Mouse (Mus musculus): ENCODE results near the gene Chga. TPM values are rescaled to one million over a fixed set of nuclear protein-coding genes. Genes with fewer than 3 reads are reported as not detected.

Chga gene
- total and polyA plus RNA-seq, 3 experiments, result not detected

DNA sequence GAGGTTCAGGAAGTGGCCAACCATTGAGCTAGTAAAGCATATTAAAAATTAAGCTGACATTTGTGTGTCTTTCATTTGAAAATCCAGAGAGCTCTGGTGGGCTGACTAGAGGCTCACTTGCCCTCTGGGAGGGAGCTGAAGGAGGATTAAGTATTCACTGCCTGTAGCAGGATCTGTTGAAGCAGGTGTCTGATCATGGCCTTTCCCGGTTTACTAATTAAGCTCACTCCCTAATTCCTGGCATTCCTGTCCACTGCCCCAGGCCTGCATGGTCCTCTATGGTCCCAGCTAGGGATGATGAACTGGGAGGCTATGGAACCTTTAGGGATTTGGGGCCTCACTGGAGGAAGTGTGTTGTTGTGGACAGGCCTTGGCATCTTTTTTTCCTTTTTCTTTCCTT, 19.0 kb upstream of the Chga start:
- Histone ChIP-seq H3K27ac (ENCODE audit: control insufficient read depth, low read depth, low read length) (no peak overlapping the region), H3K9ac (ENCODE audit: control insufficient read depth, low read depth, low read length, poor library complexity, severe bottlenecking) (no peak overlapping the region), H3K36me3 (ENCODE audit: control insufficient read depth in 1 of 2, insufficient read depth in 2 of 2, low read length in 2 of 2) (peaks cover 0 to 3% of the 10 kb centered on the region in 2 experiments; a peak in 2 of 4 replicates), H3K4me1 (ENCODE audit: control insufficient read depth in 1 of 2, insufficient read depth in 2 of 2, low read length in 2 of 2) (peaks cover 0 to 4% of the 10 kb centered on the region in 2 experiments; a peak in 1 of 4 replicates), H3K9me3 (replicated peaks; ENCODE audit: insufficient read depth, low read length) (no peaks in the 10 kb centered on the region), H3K79me2 (ENCODE audit: control insufficient read depth, insufficient read depth, low read length, poor library complexity) (no peaks in the 10 kb centered on the region), H3K4me3 (ENCODE audit: control insufficient read depth in 1 of 2, insufficient read depth in 1 of 2, low read depth in 2 of 2, low read length in 2 of 2) (no peak overlapping the region), H3K27me3 (ENCODE audit: control insufficient read depth in 1 of 2, insufficient read depth in 2 of 2, low read length in 2 of 2) (no peaks in the 10 kb centered on the region; a peak in 1 of 4 replicates)
- no peak for DNase-seq (ENCODE audit: low read depth, low spot score)
- TF ChIP-seq RAD21 (IDR thresholded peaks at IDR 0.05; ENCODE audit: low read depth, low read length) (no peak), MAX (IDR thresholded peaks at IDR 0.05; ENCODE audit: low read length) (no peak)

DNA sequence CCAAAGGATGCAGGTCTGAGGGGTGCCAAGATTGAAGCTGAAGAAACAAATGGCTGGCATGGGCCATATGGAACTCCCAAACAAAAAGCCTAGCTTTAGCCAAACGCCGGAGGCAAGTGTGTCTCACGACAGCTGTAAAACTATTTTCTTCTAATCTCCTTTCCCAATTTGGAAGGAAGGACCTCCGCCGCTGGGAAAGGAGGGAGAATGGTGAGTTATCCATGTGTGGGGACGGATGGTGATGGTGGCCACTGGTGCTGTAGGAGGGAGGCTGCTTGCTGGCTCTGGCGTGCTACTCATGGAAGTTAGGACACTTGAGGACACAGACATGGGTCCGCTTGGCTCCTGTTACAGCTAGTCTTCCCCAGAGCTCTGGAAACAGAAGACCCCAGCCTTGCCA, 14.5 kb upstream of the Chga start:
- Histone ChIP-seq H3K27ac (ENCODE audit: control insufficient read depth, low read depth, low read length) (no peak overlapping the region), H3K36me3 (ENCODE audit: control insufficient read depth in 1 of 2, insufficient read depth in 2 of 2, low read length in 2 of 2) (peaks cover 0 to 3% of the 10 kb centered on the region in 2 experiments; a peak in 2 of 4 replicates), H3K9me3 (replicated peaks; ENCODE audit: insufficient read depth, low read length) (no peaks in the 10 kb centered on the region), H3K27me3 (ENCODE audit: control insufficient read depth in 1 of 2, insufficient read depth in 2 of 2, low read length in 2 of 2) (no peaks in the 10 kb centered on the region), H3K4me3 (ENCODE audit: control insufficient read depth in 1 of 2, insufficient read depth in 1 of 2, low read depth in 2 of 2, low read length in 2 of 2) (no peak overlapping the region), H3K4me1 (ENCODE audit: control insufficient read depth in 1 of 2, insufficient read depth in 2 of 2, low read length in 2 of 2) (peaks cover 0 to 4% of the 10 kb centered on the region in 2 experiments; a peak in 1 of 4 replicates), H3K79me2 (ENCODE audit: control insufficient read depth, insufficient read depth, low read length, poor library complexity) (no peaks in the 10 kb centered on the region), H3K9ac (ENCODE audit: control insufficient read depth, low read depth, low read length, poor library complexity, severe bottlenecking) (no peak overlapping the region)
- TF ChIP-seq MEF2A (IDR thresholded peaks at IDR 0.05; ENCODE audit: extremely low read depth, insufficient replicate concordance, low read depth, low read length, poor library complexity, severe bottlenecking) (no peak), UBTF (IDR thresholded peaks at IDR 0.05; ENCODE audit: borderline replicate concordance, insufficient read depth, low read depth, low read length) (no peak), USF2 (IDR thresholded peaks at IDR 0.05; ENCODE audit: borderline replicate concordance in 1 of 2, insufficient read depth in 1 of 2, low read depth in 1 of 2, low read length in 2 of 2) (no peak), POLR2AphosphoS5 (IDR thresholded peaks at IDR 0.05; ENCODE audit: borderline replicate concordance, low read depth, low read length) (no peak), RCOR1 (IDR thresholded peaks at IDR 0.05; ENCODE audit: low read depth, low read length) (no peak)
- no peak for DNase-seq (ENCODE audit: low read depth, low spot score)

DNA sequence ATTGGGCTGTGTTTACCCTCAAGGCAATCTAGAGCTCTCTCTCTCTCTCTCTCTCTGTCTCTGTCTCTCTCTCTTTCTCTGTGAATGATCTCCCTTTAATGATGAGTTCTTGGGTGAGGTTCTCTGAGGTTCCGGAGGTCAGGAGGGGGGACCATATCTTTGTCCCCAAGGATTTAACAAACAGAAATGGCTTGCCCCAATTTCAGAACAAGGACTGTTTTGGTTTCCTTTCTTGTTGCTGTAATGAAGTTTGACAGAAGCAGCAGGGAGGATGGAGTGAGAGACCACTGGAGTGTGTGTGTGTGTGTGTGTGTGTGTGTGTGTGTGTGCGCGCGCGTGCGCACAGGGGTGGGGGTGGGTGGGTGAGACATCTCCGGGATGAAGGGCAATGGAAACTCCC, 13.6 kb upstream of the Chga start:
- Histone ChIP-seq H3K79me2 (ENCODE audit: control insufficient read depth, insufficient read depth, low read length, poor library complexity) (no peaks in the 10 kb centered on the region), H3K4me3 (ENCODE audit: control insufficient read depth in 1 of 2, insufficient read depth in 1 of 2, low read depth in 2 of 2, low read length in 2 of 2) (no peak overlapping the region), H3K36me3 (ENCODE audit: control insufficient read depth in 1 of 2, insufficient read depth in 2 of 2, low read length in 2 of 2) (peaks cover 0 to 3% of the 10 kb centered on the region in 2 experiments; a peak in 2 of 4 replicates), H3K27ac (ENCODE audit: control insufficient read depth, low read depth, low read length) (no peak overlapping the region), H3K4me1 (ENCODE audit: control insufficient read depth in 1 of 2, insufficient read depth in 2 of 2, low read length in 2 of 2) (peaks cover 0 to 4% of the 10 kb centered on the region in 2 experiments; a peak in 1 of 4 replicates), H3K27me3 (ENCODE audit: control insufficient read depth in 1 of 2, insufficient read depth in 2 of 2, low read length in 2 of 2) (no peaks in the 10 kb centered on the region), H3K9me3 (replicated peaks; ENCODE audit: insufficient read depth, low read length) (no peaks in the 10 kb centered on the region), H3K9ac (ENCODE audit: control insufficient read depth, low read depth, low read length, poor library complexity, severe bottlenecking) (no peak overlapping the region)
- no peak for DNase-seq (ENCODE audit: low read depth, low spot score)
- TF ChIP-seq ZMIZ1 (IDR thresholded peaks at IDR 0.05; ENCODE audit: low read depth, low read length) (no peak), ETS1 (IDR thresholded peaks at IDR 0.05; ENCODE audit: low read depth, low read length) (no peak), GABPA (IDR thresholded peaks at IDR 0.05; ENCODE audit: low read depth, low read length) (no peak), HCFC1 (IDR thresholded peaks at IDR 0.05; ENCODE audit: low read depth, low read length) (no peak), RAD21 (IDR thresholded peaks at IDR 0.05; ENCODE audit: low read depth, low read length) (no peak), ELF1 (IDR thresholded peaks at IDR 0.05; ENCODE audit: low read depth, low read length) (no peak), MXI1 (IDR thresholded peaks at IDR 0.05; ENCODE audit: low read depth, low read length) (no peak), TCF12 (IDR thresholded peaks at IDR 0.05; ENCODE audit: low read depth, low read length) (no peak), MAX (IDR thresholded peaks at IDR 0.05; ENCODE audit: low read length) (no peak), USF1 (IDR thresholded peaks at IDR 0.05; ENCODE audit: low read depth, low read length) (no peak), ZNF384 (IDR thresholded peaks at IDR 0.05; ENCODE audit: low read depth, low read length) (no peak), MYC (IDR thresholded peaks at IDR 0.05; ENCODE audit: low read depth, low read length) (no peak), UBTF (IDR thresholded peaks at IDR 0.05; ENCODE audit: borderline replicate concordance, insufficient read depth, low read depth, low read length) (no peak), GATA1 (IDR thresholded peaks at IDR 0.05; ENCODE audit: low read depth, low read length) (no peak), KAT2A (conservative IDR thresholded peaks at IDR 0.05; ENCODE audit: low read depth, low read length) (no peak)
